Mouse (Mus musculus) G1E (cell line): Measurements from ENCODE around the gene Ncor1. TPM values are rescaled to one million over a fixed set of nuclear protein-coding genes. Genes with fewer than 3 reads are reported as not detected.

ENCODE experiments used
- ATAC-seq: 2 replicates; pipeline ENCODE4 v1.8.0; 2016; ENCODE audit warnings: mild to moderate bottlenecking; ENCODE audit not compliant: insufficient number of reproducible peaks, poor library complexity, low FRiP score, severe bottlenecking; ENCODE audit errors: extremely low read depth
- DNase-seq: peaks from one replicate; pipeline ENCODE4 v3.0.0; 2012; ENCODE audit warnings: low spot score
- H3K27me3 ChIP-seq: 2 replicates; pipeline ENCODE4 v1.6.1; 2012; ENCODE audit warnings: mild to moderate bottlenecking, low read length, inconsistent platforms; ENCODE audit not compliant: insufficient read depth
- H3K36me3 ChIP-seq: replicated peaks from 2 replicates; pipeline ENCODE3; 2012; ENCODE audit warnings: mild to moderate bottlenecking, inconsistent platforms
- H3K4me1 ChIP-seq: 2 replicates; pipeline ENCODE4 v1.6.1; 2012; ENCODE audit warnings: low read depth, low read length, inconsistent platforms, mixed read lengths; ENCODE audit not compliant: insufficient read depth
- H3K4me3 ChIP-seq: 2 replicates; pipeline ENCODE4 v1.5.1; 2012; ENCODE audit warnings: low read depth, mild to moderate bottlenecking, inconsistent platforms, low read length, moderate library complexity, mixed read lengths
- H3K9me3 ChIP-seq: replicated peaks from 2 replicates; pipeline ENCODE4 v1.6.1; 2012; ENCODE audit warnings: inconsistent platforms
- CTCF ChIP-seq: IDR thresholded peaks from 2 replicates; pipeline ENCODE4 v1.5.1; 2012; ENCODE audit warnings: low read depth, low read length, inconsistent platforms, mixed read lengths
- GATA1 ChIP-seq: IDR thresholded peaks from 2 replicates; pipeline ENCODE4 v1.6.1; 2012; ENCODE audit warnings: borderline replicate concordance, low read length, inconsistent platforms, mixed read lengths
- GATA2 ChIP-seq: IDR thresholded peaks from 2 replicates; pipeline ENCODE4 v1.6.1; 2012; ENCODE audit warnings: low read depth, low read length, inconsistent platforms, borderline replicate concordance
- POLR2AphosphoS5 ChIP-seq: IDR thresholded peaks from 2 replicates; pipeline ENCODE4 v1.6.1; 2012; ENCODE audit warnings: low read depth, low read length, inconsistent platforms; ENCODE audit not compliant: insufficient replicate concordance
- TAL1 ChIP-seq: conservative IDR thresholded peaks from 2 replicates; pipeline ENCODE4 v1.6.1; 2012; ENCODE audit warnings: low read depth, low read length, inconsistent platforms, mixed read lengths
- polyA plus RNA-seq: library from polyadenylated mRNA; stranded (reverse); fragments of >175 nt; gene quantifications from 2 replicates; pipeline ENCODE4 v1.2.3, GENCODE M21; 2012
- total RNA-seq, 2 experiments: library from RNA; stranded (forward) in 1 of 2; stranded (reverse) in 1 of 2; fragments of 200-1000 nt in 1 of 2; fragments of >200 nt in 1 of 2; fragmentation: Nextera tagmentation in 1 of 2; gene quantifications; 2 replicates each; pipeline ENCODE4 v1.2.3; 2014 to 2017

Ncor1 gene
- total and polyA plus RNA-seq, 3 experiments = 69.9 to 697 (median 214) TPM

DNA sequence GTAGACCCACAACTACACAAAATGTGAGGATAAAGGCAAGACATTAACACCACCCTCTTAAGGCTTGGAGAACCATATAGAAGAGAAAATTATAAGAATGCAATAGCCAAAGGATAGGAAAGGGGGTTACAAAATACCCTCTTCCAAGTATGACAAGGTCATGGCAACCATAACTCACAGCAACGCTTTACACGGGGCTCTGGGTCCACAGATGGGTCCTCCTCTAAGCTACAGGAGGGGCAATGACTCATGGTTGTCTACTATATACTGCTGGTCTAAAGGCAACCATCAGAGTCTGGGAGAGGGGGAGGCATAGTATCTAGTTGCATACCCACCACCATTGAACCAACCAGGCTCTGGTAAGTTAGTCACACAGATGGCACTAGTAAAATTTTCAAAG is 26.1 kb downstream of the Ncor1 start:
- Histone ChIP-seq H3K9me3 (no peaks in the 10 kb centered on the region), H3K27me3 (no peaks in the 10 kb centered on the region), H3K4me3 (no peak overlapping the region), H3K4me1 (no peaks in the 10 kb centered on the region; the same call in 1 of the 2 replicates), H3K36me3 (peaks cover 65% of the 10 kb centered on the region)
- TF ChIP-seq GATA2 (no peak), TAL1 (no peak), GATA1 (no peak), CTCF (no peak), POLR2AphosphoS5 (no peak)
- ATAC-seq = no peak
- DNase-seq = no peak

DNA sequence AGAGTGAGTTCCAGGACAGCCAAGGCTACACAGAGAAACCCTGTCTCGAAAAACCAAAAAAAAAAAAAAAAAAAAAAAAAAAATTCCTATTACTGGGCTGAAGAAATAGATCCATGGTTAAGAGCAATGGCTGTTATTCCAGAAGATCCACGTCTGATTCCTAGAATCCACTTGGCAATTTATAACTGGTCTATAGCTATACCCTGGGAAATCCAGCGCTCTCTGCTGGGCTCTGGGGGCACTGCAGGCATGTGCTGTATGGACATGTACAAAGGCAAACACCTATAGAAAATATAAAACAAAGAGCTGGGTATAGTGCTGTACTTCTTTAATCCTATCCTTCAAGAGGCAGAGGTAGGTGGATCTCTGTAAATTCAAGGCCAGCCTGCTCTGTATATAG is 31.2 kb downstream of the Ncor1 start:
- ATAC-seq = no peak
- no peak for TF ChIP-seq TAL1
- peak; percentile 39 for TF ChIP-seq CTCF
- H3K36me3 ChIP-seq = peaks cover 68% of the 10 kb centered on the region
- H3K9me3 ChIP-seq = no peaks in the 10 kb centered on the region
- no peaks in the 10 kb centered on the region for H3K27me3 ChIP-seq
- no peak for DNase-seq
- H3K4me1 ChIP-seq = no peaks in the 10 kb centered on the region
- no peak overlapping the region for H3K4me3 ChIP-seq

DNA sequence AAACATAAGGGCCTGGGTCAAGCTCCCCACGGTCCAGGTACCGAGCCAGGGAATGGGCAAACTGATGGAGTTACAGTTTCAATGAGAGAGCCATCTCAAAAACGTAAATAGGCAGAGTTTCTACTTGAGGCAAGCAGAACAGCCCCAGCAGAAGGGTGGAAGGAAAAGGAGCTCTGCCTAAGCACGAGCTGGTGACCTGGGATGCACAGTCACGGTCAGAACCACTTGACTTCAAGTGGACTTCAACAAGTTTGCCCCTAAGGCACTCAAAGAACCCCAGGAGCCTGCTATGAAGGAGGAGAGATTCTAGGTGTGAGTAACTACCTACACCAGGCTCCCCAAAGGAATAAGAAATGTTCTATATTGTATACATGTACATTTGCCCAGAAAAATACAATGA is 32.1 kb downstream of the Ncor1 start:
- Histone ChIP-seq H3K27me3 (no peaks in the 10 kb centered on the region), H3K9me3 (no peaks in the 10 kb centered on the region), H3K4me3 (no peak overlapping the region), H3K36me3 (peaks cover 65% of the 10 kb centered on the region), H3K4me1 (no peaks in the 10 kb centered on the region)
- no peak for TF ChIP-seq GATA2
- TF ChIP-seq CTCF = no peak
- ATAC-seq (no peak), DNase-seq (no peak)

DNA sequence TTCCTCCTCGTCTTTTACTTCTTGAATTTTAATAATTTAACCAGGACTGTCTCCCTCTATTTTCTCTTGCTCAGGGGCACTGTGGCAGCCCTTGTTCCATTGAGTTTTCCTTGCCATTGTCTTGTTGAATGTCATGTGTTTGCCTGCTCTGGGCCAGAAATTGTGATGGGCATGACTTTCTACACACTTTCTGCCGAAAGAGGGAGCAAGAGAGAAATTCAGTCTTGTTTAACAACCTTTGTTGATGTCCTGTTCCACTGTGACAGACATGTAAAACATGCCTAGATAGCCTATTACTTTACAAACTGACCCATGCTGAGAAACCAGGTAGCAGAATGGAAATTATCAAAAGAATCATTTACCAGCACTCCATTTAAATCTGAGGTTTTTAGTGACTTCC is 33.8 kb downstream of the Ncor1 start:
- Histone ChIP-seq H3K27me3 (no peaks in the 10 kb centered on the region), H3K4me3 (no peak overlapping the region), H3K4me1 (no peaks in the 10 kb centered on the region), H3K36me3 (peaks cover 63% of the 10 kb centered on the region), H3K9me3 (no peaks in the 10 kb centered on the region)
- no peak for TF ChIP-seq TAL1
- TF ChIP-seq CTCF = no peak
- TF ChIP-seq GATA1 = no peak
- TF ChIP-seq POLR2AphosphoS5 = no peak
- no peak for TF ChIP-seq GATA2
- no peak for ATAC-seq
- DNase-seq = no peak

DNA sequence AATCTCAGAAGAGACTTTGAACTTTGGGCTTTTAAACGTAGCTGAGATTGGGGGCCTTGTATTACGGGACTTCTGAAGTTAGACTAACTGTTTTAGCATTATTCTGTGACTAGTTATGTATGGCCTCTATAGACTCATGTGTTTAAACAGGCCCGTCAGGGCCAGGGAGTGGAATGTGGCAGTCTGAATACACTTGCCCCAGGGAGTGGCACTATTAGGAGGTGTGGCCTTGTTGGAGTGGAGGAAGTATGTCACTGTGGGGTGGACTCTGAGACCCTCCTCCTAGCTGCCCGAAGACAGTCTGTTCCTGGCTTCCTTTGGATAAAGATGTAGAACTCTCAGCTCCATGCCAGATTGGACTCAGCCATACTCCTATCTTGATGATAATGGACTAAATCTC is 43.3 kb downstream of the Ncor1 start:
- ATAC-seq (no peak), DNase-seq (no peak)
- H3K9me3 ChIP-seq = no peaks in the 10 kb centered on the region
- no peaks in the 10 kb centered on the region for H3K4me1 ChIP-seq
- peaks cover 70% of the 10 kb centered on the region for H3K36me3 ChIP-seq
- no peak for TF ChIP-seq POLR2AphosphoS5
- TF ChIP-seq GATA2 = no peak
- TF ChIP-seq CTCF = no peak
- no peak for TF ChIP-seq GATA1
- no peak for TF ChIP-seq TAL1
- H3K27me3 ChIP-seq = no peaks in the 10 kb centered on the region
- no peak overlapping the region for H3K4me3 ChIP-seq

DNA sequence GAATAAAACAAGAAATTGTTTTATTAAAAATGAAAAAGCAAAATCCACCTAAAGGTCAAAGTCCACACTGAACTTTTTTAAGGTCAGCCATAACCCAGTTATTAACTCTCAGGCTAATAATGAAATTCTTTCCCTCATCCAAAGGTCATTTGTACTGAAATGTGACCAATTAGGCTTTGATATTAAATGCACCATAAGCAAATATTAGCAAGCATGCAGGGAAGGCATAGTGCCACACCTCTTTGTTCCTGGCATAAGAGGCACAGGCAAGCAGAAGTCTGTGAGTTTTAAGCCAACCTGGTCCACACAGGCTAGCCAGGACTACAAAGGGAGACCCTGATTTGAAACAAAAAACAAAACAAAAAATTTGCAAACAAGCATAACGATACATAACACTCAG is 48.7 kb downstream of the Ncor1 start:
- DNase-seq (no peak), ATAC-seq (no peak)
- Histone ChIP-seq H3K4me1 (no peaks in the 10 kb centered on the region), H3K27me3 (no peaks in the 10 kb centered on the region), H3K36me3 (peaks cover 76% of the 10 kb centered on the region), H3K9me3 (no peaks in the 10 kb centered on the region), H3K4me3 (no peak overlapping the region)
- no peak for TF ChIP-seq CTCF

DNA sequence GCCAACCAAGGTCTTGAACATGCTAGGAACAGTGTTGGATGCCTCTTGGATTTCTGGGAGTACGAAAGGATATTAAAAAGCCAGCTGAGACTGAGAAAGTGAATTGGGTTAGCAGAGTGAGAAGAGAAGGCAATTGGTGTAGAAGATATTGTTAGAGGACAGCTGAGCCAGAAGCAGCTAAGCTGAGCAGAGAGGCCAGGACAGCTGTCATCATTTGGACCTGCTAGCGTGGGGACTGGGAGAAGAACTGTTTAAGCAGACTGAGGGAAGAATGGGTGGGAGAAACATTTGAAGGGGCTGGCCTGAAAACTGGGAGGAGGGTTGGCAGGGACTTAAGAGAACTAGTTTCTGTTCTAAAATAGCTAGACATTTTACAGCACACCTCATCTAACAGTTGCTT is 49.5 kb downstream of the Ncor1 start:
- peaks cover 71% of the 10 kb centered on the region for H3K36me3 ChIP-seq
- no peak for DNase-seq

More for the DNA sequence above, 49.5 kb downstream of the Ncor1 start:
- no peak overlapping the region for H3K4me3 ChIP-seq
- ATAC-seq = no peak
- TF ChIP-seq TAL1 = no peak
- no peak for TF ChIP-seq GATA1
- no peak for TF ChIP-seq CTCF
- no peak for TF ChIP-seq POLR2AphosphoS5
- no peak for TF ChIP-seq GATA2
- no peaks in the 10 kb centered on the region for H3K4me1 ChIP-seq
- H3K9me3 ChIP-seq = no peaks in the 10 kb centered on the region
- H3K27me3 ChIP-seq = no peaks in the 10 kb centered on the region
